Mouse (Mus musculus): Measurements from ENCODE around the gene Ugt1a7c. TPM values are rescaled to one million over a fixed set of nuclear protein-coding genes. Genes with fewer than 3 reads are reported as not detected.

The Ugt1a7c gene
- polyA plus RNA-seq, 1 experiment: not detected

DNA sequence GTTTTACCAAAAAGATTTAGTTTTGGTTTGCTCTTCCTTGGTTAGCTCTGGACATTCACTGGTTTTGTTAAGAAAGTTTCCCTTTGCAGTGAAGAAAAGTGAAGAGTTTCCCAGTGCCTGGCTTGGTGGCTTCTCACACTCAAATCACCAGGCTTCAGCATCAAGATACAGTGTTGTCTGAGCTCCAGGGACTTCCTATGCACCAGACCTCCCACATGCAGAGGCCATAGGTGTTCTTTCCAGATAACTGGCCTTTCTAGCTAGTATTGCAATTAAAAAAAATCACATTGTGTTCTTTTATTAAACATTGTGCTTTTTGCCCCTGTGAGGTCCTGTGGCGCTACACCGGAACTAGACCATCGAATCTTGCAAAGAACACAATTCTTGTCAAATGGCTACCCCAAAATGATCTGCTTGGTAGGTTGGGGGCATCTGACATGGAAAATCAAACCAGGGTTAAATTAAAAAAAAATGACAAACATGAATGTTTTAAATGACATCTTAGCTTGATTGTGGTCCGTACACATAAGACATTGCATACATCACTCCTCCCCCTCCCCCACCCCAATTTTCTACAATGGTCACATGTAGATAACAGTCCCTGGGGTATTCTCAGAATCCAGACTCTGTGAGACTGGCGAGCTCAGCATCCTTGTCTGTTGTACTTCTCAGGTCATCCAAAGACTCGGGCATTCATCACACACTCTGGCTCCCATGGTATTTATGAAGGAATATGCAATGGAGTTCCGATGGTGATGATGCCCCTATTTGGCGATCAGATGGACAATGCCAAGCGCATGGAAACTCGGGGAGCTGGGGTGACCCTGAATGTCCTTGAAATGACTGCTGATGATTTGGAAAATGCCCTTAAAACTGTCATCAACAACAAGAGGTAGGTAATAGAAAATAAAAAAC, 120.9 kb downstream of the Ugt1a7c start:
- Histone ChIP-seq H3K79me2 (ENCODE audit: control insufficient read depth, insufficient read depth) (no peaks in the 10 kb centered on the region), H3K79me3 (ENCODE audit: low read depth) (no peaks in the 10 kb centered on the region), H3K4me3 (ENCODE audit: insufficient read depth, poor library complexity, severe bottlenecking) (no peak overlapping the region), H3ac (ENCODE audit: control insufficient read depth, insufficient read length, low read depth) (no peak overlapping the region), H3K27me3 (ENCODE audit: control insufficient read depth, insufficient read depth, insufficient read length) (peaks cover 6% of the 10 kb centered on the region), H3K36me3 (ENCODE audit: control insufficient read depth, insufficient read depth) (no peaks in the 10 kb centered on the region)
- no peak for TF ChIP-seq MYOD1 (IDR thresholded peaks at IDR 0.05; ENCODE audit: control insufficient read depth, insufficient read length, low read depth)
- no peak for TF ChIP-seq CTCF (IDR thresholded peaks at IDR 0.05; ENCODE audit: control insufficient read depth, insufficient read depth, insufficient read length)
- TF ChIP-seq MYOG (IDR thresholded peaks at IDR 0.05; ENCODE audit: control insufficient read depth, extremely low read depth, insufficient read length): no peak
- no peak for TF ChIP-seq CEBPB (IDR thresholded peaks at IDR 0.05; ENCODE audit: low read depth)
- TF ChIP-seq USF1 (IDR thresholded peaks at IDR 0.05; ENCODE audit: low read depth): no peak
- no peak for TF ChIP-seq MAX (IDR thresholded peaks at IDR 0.05)
- TF ChIP-seq FOSL1 (IDR thresholded peaks at IDR 0.05; ENCODE audit: insufficient read depth, low read length, poor library complexity, severe bottlenecking): no peak

GRCm38 (mm10) chr1:88216551-88216950, 121.7 kb downstream of the Ugt1a7c start:
- no peaks in the 10 kb centered on the region for H3K79me2 ChIP-seq (ENCODE audit: control insufficient read depth, insufficient read depth)
- no peaks in the 10 kb centered on the region for H3K79me3 ChIP-seq (ENCODE audit: low read depth)
- no peak overlapping the region for H3ac ChIP-seq (ENCODE audit: control insufficient read depth, insufficient read length, low read depth)
- H3K27me3 ChIP-seq (ENCODE audit: control insufficient read depth, insufficient read depth, insufficient read length): peaks cover 6% of the 10 kb centered on the region
- TF ChIP-seq MAX (IDR thresholded peaks at IDR 0.05) (no peak), USF1 (IDR thresholded peaks at IDR 0.05; ENCODE audit: low read depth) (no peak), CTCF (IDR thresholded peaks at IDR 0.05; ENCODE audit: control insufficient read depth, insufficient read depth, insufficient read length) (no peak), CEBPB (IDR thresholded peaks at IDR 0.05; ENCODE audit: low read depth) (no peak), FOSL1 (IDR thresholded peaks at IDR 0.05; ENCODE audit: insufficient read depth, low read length, poor library complexity, severe bottlenecking) (no peak), MYOD1 (IDR thresholded peaks at IDR 0.05; ENCODE audit: control insufficient read depth, insufficient read length, low read depth) (no peak), MYOG (IDR thresholded peaks at IDR 0.05; ENCODE audit: control insufficient read depth, extremely low read depth, insufficient read length) (no peak)
- no peaks in the 10 kb centered on the region for H3K36me3 ChIP-seq (ENCODE audit: control insufficient read depth, insufficient read depth)
- H3K4me3 ChIP-seq (ENCODE audit: insufficient read depth, poor library complexity, severe bottlenecking): no peak overlapping the region

- Histone ChIP-seq H3K27me3 (ENCODE audit: control insufficient read depth, insufficient read depth, insufficient read length) (peaks cover 3% of the 10 kb centered on the region), H3K36me3 (ENCODE audit: control insufficient read depth, insufficient read depth) (no peaks in the 10 kb centered on the region), H3K79me3 (ENCODE audit: low read depth) (no peaks in the 10 kb centered on the region), H3K4me3 (ENCODE audit: insufficient read depth, poor library complexity, severe bottlenecking) (no peak overlapping the region), H3K79me2 (ENCODE audit: control insufficient read depth, insufficient read depth) (no peaks in the 10 kb centered on the region), H3ac (ENCODE audit: control insufficient read depth, insufficient read length, low read depth) (no peak overlapping the region)
- no peak for TF ChIP-seq CTCF (IDR thresholded peaks at IDR 0.05; ENCODE audit: control insufficient read depth, insufficient read depth, insufficient read length)
- no peak for TF ChIP-seq CEBPB (IDR thresholded peaks at IDR 0.05; ENCODE audit: low read depth)
- no peak for TF ChIP-seq FOSL1 (IDR thresholded peaks at IDR 0.05; ENCODE audit: insufficient read depth, low read length, poor library complexity, severe bottlenecking)
- TF ChIP-seq MAX (IDR thresholded peaks at IDR 0.05): no peak
- TF ChIP-seq MYOG (IDR thresholded peaks at IDR 0.05; ENCODE audit: control insufficient read depth, extremely low read depth, insufficient read length): no peak
- no peak for TF ChIP-seq MYOD1 (IDR thresholded peaks at IDR 0.05; ENCODE audit: control insufficient read depth, insufficient read length, low read depth)
- no peak for TF ChIP-seq USF1 (IDR thresholded peaks at IDR 0.05; ENCODE audit: low read depth)
Measured at GRCm38 (mm10) chr1:88217144-88217543, 122.3 kb downstream of the Ugt1a7c start.

DNA sequence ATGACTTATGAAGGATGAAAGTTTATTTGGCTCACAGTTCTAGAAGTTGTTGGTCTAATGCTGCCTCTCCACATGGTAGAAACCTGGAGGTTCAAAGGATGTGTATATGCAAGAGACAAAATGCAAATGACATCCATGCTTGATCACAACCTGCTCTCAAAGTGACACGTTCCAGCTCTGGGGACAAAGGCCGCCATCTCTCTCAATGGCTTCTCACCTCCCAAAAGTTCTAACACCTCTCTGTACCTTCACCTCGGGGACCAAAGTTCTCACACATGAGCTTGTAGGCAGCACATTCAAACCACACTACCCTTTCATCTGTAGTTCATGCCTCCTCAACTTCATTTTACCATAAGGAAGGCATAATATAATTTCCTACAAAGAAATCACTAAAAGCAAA, 122.7 kb downstream of the Ugt1a7c start:
- Histone ChIP-seq H3K4me3 (ENCODE audit: insufficient read depth, poor library complexity, severe bottlenecking) (no peak overlapping the region), H3K79me2 (ENCODE audit: control insufficient read depth, insufficient read depth) (no peaks in the 10 kb centered on the region), H3K79me3 (ENCODE audit: low read depth) (no peaks in the 10 kb centered on the region), H3ac (ENCODE audit: control insufficient read depth, insufficient read length, low read depth) (no peak overlapping the region), H3K36me3 (ENCODE audit: control insufficient read depth, insufficient read depth) (no peaks in the 10 kb centered on the region), H3K27me3 (ENCODE audit: control insufficient read depth, insufficient read depth, insufficient read length) (peaks cover 3% of the 10 kb centered on the region)
- TF ChIP-seq CEBPB (IDR thresholded peaks at IDR 0.05; ENCODE audit: low read depth) (no peak), FOSL1 (IDR thresholded peaks at IDR 0.05; ENCODE audit: insufficient read depth, low read length, poor library complexity, severe bottlenecking) (no peak), MAX (IDR thresholded peaks at IDR 0.05) (no peak), USF1 (IDR thresholded peaks at IDR 0.05; ENCODE audit: low read depth) (no peak), CTCF (IDR thresholded peaks at IDR 0.05; ENCODE audit: control insufficient read depth, insufficient read depth, insufficient read length) (no peak), MYOG (IDR thresholded peaks at IDR 0.05; ENCODE audit: control insufficient read depth, extremely low read depth, insufficient read length) (no peak), MYOD1 (IDR thresholded peaks at IDR 0.05; ENCODE audit: control insufficient read depth, insufficient read length, low read depth) (no peak)

GRCm38 (mm10) chr1:88218051-88218450, 123.2 kb downstream of the Ugt1a7c start:
- no peaks in the 10 kb centered on the region for H3K79me3 ChIP-seq (ENCODE audit: low read depth)
- TF ChIP-seq FOSL1 (IDR thresholded peaks at IDR 0.05; ENCODE audit: insufficient read depth, low read length, poor library complexity, severe bottlenecking): no peak
- no peak for TF ChIP-seq MYOG (IDR thresholded peaks at IDR 0.05; ENCODE audit: control insufficient read depth, extremely low read depth, insufficient read length)
- no peak for TF ChIP-seq USF1 (IDR thresholded peaks at IDR 0.05; ENCODE audit: low read depth)
- TF ChIP-seq MYOD1 (IDR thresholded peaks at IDR 0.05; ENCODE audit: control insufficient read depth, insufficient read length, low read depth): no peak
- no peak for TF ChIP-seq CTCF (IDR thresholded peaks at IDR 0.05; ENCODE audit: control insufficient read depth, insufficient read depth, insufficient read length)
- no peak for TF ChIP-seq CEBPB (IDR thresholded peaks at IDR 0.05; ENCODE audit: low read depth)
- no peak for TF ChIP-seq MAX (IDR thresholded peaks at IDR 0.05)
- H3K36me3 ChIP-seq (ENCODE audit: control insufficient read depth, insufficient read depth): no peaks in the 10 kb centered on the region
- no peak overlapping the region for H3ac ChIP-seq (ENCODE audit: control insufficient read depth, insufficient read length, low read depth)
- H3K79me2 ChIP-seq (ENCODE audit: control insufficient read depth, insufficient read depth): no peaks in the 10 kb centered on the region
- no peak overlapping the region for H3K4me3 ChIP-seq (ENCODE audit: insufficient read depth, poor library complexity, severe bottlenecking)
- H3K27me3 ChIP-seq (ENCODE audit: control insufficient read depth, insufficient read depth, insufficient read length): peaks cover 3% of the 10 kb centered on the region

Measured in C2C12 (cell line).